Mouse (Mus musculus): ENCODE measurements around the gene Fam53b.
A peak's percentile ranks its signal among the peaks of the same experiment; 100 is the strongest.
"Not testable (repeated sequence)": the region's sequence is repeated elsewhere in the genome, so short reads cannot be mapped to it uniquely, and the experiment has no call there.

Gene Fam53b

DNA sequence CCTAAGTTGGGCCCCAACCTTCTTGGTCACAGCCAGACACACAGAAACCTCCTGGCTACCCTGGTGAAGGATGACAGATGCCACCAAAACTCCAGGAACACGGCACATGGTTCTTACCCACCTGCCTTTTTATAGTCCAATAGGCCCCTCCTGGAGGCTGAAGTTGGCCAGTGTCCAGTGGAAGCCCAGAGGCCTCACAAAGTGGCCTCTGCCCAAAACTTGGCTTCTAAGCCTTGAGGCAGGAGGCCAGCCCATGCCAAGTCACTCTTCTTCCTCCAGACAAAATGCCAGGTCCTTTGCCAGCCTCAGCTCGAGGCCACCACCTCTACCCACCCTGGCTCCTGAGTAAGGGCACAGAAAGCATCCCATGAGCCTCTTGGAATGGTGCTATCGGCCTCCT, 130.8 kb downstream of the Fam53b start:
- DNase-seq (ENCODE audit: low spot score in 2 of 2), result peak in 1 of 2 experiments; percentile 31

DNA sequence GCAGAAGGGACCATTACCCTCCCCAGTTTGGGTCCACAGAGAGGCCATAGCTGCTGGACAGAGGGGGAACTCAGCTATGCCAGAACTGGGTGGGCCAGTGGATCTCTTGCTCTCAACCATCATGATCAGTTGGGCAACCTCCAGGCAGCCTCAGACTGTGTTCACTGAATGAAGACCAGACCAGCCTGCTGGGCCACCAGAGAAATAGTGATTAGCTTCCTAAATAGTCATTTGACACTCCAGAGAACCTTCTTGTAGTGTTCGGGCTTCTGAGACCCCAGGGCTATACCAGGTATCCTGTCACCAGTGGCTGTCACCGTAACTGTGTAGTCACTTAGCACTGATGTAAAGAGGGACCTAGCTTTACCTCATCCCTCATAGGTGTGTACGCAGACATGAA, 131.3 kb downstream of the Fam53b start:
- no peak for DNase-seq (ENCODE audit: low spot score in 2 of 2)

DNA sequence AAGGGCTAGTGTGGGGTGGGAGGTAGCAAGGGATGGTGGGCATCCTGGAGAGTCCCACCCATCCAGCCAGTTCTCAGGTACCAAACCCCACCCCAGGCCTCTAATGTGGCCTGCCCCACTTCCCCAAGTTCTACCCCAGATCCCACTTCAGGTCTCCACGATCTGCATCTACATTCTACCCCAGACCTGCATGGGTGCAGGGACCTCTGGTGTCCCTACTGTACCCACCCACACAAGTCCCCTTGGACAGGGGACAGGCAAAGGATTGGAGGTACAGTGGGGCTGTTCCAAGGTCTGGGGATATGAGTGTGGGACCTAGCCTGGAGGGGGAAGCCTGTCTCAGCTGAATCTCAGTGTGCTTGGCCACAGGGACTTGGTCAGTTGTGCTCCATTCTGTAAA, 131.9 kb downstream of the Fam53b start:
- DNase-seq (ENCODE audit: low spot score in 2 of 2), result no peak

DNA sequence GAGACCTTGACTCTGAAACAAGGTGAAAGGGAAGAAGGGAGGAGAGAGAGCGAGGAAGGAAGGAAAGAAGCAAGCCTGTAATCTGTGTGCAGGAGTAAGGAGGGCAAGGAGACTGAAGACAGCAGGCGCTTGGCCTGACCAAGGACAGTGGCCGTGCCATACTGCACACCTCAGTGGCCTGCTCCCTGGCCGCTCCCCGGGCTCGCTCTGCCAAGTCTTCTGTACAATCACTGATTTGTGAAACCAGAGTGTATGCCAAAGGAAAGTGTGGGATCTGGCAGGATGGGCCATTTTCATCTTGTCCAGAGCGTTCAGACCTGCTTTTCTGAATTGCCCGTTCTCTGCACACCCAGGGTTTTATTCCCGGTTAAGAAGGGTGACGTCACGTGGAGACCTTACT, 132.4 kb downstream of the Fam53b start:
- DNase-seq (ENCODE audit: low spot score in 2 of 2), result peak in 1 of 2 experiments; percentile 32

DNA sequence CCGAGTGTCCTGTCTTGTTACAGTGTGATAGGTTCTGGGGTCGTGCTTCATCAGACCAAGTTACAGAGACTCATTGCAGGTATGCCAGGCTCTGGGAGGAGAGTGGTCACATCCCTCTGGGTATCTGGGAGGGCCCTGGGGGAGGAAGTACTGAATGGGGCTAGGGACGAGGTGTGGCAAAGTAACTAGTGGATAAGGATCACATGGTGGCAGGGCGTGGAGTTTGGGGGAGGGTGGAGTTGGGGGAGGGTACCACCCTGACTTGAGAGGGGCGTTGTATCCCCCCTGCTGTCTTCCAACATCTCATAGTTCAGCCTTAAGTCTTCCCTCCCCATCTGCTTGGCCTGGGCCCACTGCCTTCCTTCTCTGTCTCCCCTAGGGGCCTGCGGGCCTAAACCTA, 134.1 kb downstream of the Fam53b start:
- no peak for DNase-seq (ENCODE audit: low spot score in 2 of 2)

DNA sequence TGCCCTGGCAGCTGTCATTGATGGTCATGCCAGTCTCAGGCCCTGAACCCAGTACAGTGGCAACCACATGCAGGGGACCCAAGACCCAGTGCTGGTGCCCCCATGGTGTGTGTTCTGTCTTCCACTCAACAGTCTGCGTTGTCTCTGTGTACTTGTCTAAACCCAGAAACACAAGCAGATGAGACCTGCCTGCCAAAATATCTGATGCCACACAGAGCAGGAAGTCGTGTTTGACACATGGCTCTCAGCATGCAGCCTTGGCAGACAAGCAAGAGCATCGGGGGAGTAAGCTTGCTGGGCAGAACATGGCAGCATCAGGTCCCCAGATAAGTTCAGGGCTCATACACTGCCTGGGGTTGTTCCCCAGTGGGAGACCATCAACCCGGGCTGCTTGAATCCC, 134.6 kb downstream of the Fam53b start:
- peak in 1 of 2 experiments; percentile 45 for DNase-seq (ENCODE audit: low spot score in 2 of 2)

DNA sequence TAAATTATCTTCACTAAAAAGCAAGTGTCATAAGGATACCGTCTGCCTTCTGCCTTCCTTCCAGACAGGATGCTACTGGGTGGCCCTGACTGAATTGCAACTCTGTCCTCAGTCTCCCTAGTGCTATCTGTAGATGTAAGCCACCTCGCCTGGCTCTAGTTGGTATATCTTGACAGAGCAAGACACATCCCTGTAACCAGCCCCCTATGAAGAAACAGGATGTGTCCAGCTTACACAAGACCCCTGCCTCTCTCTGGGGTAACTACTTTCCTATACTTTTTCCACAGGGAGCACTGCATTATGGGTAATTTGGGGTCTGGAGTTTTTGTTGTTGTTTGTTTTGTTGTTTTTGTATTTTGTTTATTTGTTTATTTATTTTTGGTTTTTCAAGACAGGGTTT, 137.8 kb downstream of the Fam53b start:
- DNase-seq (ENCODE audit: low spot score in 2 of 2), result no peak

DNA sequence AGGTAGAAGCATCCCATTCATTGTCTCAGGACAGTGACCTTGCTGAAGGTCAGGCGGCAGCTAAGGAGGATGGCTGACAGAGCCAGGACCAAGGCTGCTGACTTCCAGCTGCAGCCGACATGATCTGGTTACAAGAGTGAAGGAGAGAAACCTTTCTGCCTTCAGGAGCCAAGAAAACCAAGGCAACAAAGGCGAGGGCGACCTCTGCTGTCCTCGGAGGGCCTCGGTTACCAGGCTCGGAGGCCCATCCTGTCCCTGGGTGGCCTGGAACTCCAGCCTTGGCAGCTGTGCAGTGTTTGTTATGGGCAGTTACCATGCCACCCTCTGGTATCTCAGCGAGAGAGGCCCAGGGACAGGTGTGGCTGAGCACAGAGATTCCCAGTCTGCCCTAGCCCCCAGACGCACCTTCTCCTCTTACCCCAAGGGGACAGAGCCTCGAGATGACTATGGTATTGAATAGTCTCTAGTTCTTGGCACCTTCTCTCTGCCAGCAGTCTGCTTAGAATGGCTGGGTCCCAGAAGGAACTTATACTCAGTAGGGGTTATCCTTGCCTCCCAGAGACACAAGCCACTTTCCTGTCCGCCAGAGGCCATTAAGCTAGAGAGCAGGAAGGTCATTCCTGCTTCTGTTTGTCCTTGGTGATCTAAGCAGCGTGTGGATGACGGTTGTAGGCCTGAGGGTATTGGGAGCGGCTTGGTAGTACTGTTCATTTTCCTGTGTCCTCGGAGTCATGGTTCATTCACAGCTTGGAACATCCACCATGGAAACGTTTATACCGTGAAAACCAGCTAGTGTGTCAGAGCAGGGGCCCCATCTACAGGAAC, 139.5 kb downstream of the Fam53b start:
- peak in 1 of 2 experiments; percentile 58 for DNase-seq (ENCODE audit: low spot score in 2 of 2)

DNA sequence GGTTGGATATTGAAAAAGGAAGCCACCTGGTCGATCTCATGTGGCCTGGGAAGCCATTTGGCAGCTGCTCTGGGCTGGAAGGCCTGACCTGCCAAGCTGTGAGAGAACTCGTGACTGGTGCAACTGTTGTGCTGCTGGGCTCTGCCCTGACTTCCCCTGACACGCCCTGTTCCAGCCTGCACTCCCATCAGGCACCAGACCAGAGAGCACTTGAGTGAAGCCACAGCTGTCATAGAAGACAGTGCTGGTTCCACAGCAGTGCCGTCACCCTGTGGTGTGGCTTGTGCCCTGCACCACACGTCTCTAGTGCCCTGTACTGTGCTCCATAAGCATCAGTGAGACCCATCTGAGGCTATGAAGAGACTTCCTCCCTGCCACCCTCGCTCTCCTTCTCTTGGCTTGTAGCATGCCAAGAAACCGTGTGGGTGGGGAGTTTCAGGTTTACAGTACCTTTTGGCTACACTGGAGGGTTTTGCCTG, 141.2 kb downstream of the Fam53b start:
- DNase-seq (ENCODE audit: low spot score in 2 of 2), result no peak

DNA sequence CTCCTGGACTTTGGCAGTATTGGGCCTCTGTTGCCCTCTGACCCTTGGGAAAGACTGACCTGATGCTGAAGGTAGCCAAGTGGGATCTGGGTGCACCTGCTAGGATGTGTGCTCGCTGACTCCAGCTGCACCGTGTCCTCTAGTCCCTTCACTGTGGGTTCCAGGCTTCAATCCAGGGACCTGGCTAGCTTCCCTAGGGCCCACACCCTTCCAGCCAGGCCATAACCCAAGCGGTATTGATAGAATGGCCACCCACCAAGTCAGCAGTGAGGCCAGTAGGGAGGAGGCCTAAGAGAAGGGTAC, 142.9 kb downstream of the Fam53b start:
- no peak for DNase-seq (ENCODE audit: low spot score in 2 of 2)

DNA sequence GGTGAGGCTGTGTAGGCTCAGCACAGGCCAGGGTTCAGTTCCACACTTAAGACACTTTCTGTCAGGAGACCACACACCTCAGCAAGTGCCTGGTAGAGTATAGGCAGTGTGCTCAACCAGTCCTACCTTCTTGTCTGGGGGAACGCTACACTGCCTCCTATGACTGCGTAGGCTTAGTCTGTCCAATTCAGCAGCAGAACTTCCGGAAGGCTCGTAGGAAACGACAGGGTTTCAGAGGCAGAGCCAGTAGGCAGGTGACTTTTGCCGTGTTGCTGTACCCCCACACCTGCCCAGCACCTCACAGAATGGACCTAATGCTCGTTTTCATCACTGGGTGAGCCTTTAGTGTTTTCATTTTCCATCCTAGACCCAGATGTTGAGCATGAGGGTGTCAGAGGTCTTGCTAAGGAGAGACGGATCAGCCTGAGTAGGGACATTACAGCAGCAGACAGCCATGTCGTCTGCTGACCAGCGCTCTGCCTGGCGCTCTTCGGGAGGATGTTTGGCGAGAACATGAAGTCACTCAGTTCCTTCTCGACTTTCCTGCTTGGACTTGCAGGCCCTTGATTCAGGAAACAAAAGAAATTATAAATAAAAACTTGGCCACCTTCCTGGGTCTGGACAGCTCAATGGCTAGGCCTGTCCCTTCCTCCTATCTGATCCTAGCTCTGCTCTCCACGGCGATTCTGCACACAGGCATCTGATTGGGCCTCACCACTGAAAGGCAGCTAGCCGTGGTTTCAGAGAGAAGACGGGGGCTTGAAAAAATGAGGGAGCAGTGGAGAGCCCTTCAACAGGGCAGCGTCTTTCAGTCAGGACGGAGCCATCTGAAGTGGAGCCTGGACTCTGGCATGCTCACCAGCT, 143.5 kb downstream of the Fam53b start:
- DNase-seq (ENCODE audit: low spot score in 2 of 2), result no peak

DNA sequence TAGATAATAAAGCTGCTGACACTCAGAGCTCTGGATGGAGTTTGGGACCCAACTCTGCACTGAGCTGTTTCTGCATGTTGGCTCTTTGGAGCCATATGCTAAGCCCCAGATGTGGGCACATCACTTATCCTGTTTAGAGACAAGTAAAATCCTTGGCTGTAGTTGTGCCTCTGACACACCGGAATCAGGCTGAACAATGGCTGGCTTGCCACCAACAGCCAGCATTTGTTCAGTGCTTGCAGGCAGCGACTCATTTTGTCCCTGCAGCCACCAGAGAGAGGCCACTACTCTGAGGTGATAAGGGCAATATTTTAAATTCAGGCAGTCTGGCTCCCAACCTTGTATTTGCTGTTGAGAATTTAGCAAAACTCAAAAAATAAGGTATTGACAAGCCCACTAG, 145.1 kb downstream of the Fam53b start:
- no peak for DNase-seq (ENCODE audit: low spot score in 2 of 2)

DNA sequence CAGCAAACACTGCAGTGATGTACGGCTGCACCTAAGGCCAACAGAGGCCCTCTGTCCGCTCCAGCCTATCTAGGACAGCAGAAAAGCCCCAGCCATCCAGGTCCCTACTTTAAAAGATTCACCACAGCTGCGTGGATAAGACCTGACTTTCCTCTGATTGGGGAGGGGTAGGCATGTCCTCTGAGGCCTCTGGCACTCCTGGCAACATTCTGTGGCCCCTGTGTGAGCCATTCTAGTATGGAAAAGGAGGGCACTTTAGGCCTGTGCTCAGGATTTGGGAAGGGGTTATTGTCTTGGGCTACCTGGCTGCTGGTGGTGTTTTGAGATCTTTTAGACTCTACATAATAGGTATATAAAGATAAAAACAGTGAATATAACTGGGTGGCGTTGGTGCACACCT, 147.2 kb downstream of the Fam53b start:
- DNase-seq (ENCODE audit: low spot score in 2 of 2), result no peak

DNA sequence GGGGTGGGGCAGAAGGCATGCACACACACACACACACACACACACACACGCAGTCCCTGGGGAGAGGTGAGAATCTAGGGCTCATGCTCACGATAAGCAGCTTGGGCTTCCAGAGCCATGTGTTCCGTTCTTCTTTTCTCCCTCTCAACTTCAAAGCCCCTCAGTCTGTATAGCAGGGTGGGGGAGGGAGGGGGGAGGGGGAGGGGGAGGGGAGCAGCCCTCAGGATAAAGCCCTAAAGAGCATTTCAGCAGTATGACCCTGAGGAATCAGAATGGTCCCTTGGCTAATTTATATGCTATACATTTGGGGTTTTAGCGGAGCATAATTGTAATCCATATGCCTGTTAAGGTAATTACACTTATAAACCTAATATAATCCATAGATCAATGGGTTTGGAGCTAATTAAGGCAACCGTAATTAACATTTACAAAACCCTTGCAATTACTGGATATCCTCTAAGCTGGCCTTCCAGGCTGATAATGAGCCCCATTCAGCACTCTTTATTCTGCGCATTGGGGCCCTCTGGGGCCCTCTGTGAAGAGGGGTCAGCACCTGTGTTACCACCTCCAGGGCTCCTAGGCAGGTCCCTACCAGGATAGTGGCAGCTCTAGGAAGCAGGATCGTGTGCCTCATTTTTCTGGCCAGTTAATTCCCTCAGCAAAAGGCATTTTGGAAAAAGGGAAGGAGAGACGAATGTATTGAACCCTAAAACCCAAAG, 147.9 kb downstream of the Fam53b start:
- no peak for DNase-seq (ENCODE audit: low spot score in 2 of 2)

DNA sequence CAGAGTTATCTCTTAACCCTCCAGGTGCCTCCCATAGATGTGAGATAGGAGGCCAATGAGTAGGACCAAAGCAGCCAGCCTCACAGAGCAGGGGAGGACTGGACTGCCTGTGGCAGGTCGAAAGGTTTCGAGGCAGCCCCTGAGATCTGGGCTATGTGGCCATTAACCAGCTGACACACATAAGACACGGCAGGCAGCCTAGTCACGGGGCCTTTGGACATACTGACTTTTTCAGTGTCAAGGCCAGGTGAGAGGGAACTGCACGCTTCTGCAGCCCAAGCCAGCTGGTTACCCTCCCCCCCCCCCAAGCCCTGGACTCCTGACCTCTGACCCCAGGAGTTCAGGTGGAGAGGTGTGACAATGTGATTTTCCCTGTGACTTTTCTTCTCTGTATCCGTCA, 148.9 kb downstream of the Fam53b start:
- DNase-seq (ENCODE audit: low spot score in 2 of 2), result no peak

DNA sequence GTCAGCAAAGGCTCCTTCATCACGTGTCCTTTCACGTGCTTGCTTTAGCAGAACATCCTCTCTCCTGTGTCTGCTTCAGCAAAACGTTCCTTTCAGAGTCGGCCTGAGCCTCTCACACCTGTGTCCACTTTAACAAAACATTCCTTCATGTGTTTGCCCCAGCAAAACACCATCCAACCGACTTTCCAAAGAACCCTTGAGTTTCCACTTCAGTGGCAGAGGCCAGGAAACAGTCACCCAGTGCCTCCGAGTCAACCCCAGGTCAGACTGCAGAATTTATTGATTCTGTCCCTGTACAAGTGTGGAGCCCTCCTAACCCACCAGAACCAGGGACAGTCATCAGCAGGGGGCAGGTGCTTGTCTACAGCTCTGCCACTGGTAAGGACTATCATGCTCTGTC, 150.9 kb downstream of the Fam53b start:
- not testable (repeated sequence) for DNase-seq (ENCODE audit: low spot score in 2 of 2)

Measured in cerebellum, postnatal 4 days (tissue).